Mouse (Mus musculus) left cerebral cortex, postnatal 4 days (tissue): ENCODE measurements around the gene Mier2. TPM values are rescaled to one million over a fixed set of nuclear protein-coding genes. Genes with fewer than 3 reads are reported as not detected.
A peak's percentile ranks its signal among the peaks of the same experiment; 100 is the strongest.

ENCODE experiments used
- DNase-seq: peaks from one replicate; pipeline ENCODE4 v3.0.0-alpha.2; 2022
- intact Hi-C: fragments of 180-260 bp; cut with DNase I; formaldehyde crosslinking; loops from one replicate; pipeline ENCODE4 v1.15.1; 2025
- total RNA-seq, 2 experiments: library from RNA; stranded (reverse); gene quantifications; 2 replicates each; pipeline ENCODE4 v1.2.3; 2021

Mier2 gene
- total RNA-seq, 2 experiments from 2014 or later = 51.2 to 56.5 TPM

- DNase-seq = no peak
Observed at GRCm38 (mm10) chr10:79542171-79542570, 12.8 kb downstream of the Mier2 start.

GRCm38 (mm10) chr10:79541522-79541921 is 13.5 kb downstream of the Mier2 start:
- DNase-seq = no peak
- intact Hi-C loops = no loop called here

More at GRCm38 (mm10) chr10:79542171-79542570, 12.8 kb downstream of the Mier2 start:
- intact Hi-C loops = no loop called here

GRCm38 (mm10) chr10:79540746-79541145 is 14.3 kb downstream of the Mier2 start:
- intact Hi-C loops = no loop called here
- DNase-seq = peak; percentile 74

GRCm38 (mm10) chr10:79539701-79540495 is 15.1 kb downstream of the Mier2 start:
- DNase-seq = no peak
- intact Hi-C loops = loop anchor here (5.0 kb wide), 1 partner anchor 1073 kb away; no protein-coding TSS in a partner anchor

- intact Hi-C loops = loop anchor here (5.0 kb wide), 1 partner anchor 1072 kb away; no protein-coding TSS in a partner anchor
- no peak for DNase-seq
Observed at GRCm38 (mm10) chr10:79538873-79539272, 16.1 kb downstream of the Mier2 start.

GRCm38 (mm10) chr10:79538323-79538722 is 16.7 kb downstream of the Mier2 start:
- intact Hi-C loops = loop anchor here (5.0 kb wide), 1 partner anchor 1071 kb away; no protein-coding TSS in a partner anchor
- peak; percentile 49 for DNase-seq

- no peak for DNase-seq
Observed at GRCm38 (mm10) chr10:79537781-79538180, 17.2 kb downstream of the Mier2 start.

GRCm38 (mm10) chr10:79537271-79537670 is 17.7 kb downstream of the Mier2 start:
- no peak for DNase-seq
- intact Hi-C loops = loop anchor here (5.0 kb wide), 1 partner anchor 1070 kb away; no protein-coding TSS in a partner anchor

More at GRCm38 (mm10) chr10:79537781-79538180, 17.2 kb downstream of the Mier2 start:
- intact Hi-C loops = loop anchor here (5.0 kb wide), 1 partner anchor 1070 kb away; no protein-coding TSS in a partner anchor

GRCm38 (mm10) chr10:79536461-79537080 is 18.4 kb downstream of the Mier2 start:
- no peak for DNase-seq
- intact Hi-C loops = loop anchor here (5.0 kb wide), 1 partner anchor 1069 kb away; no protein-coding TSS in a partner anchor

GRCm38 (mm10) chr10:79535431-79535830 is 19.6 kb downstream of the Mier2 start:
- intact Hi-C loops = loop anchor here (5.0 kb wide), 1 partner anchor 1068 kb away; no protein-coding TSS in a partner anchor
- DNase-seq = no peak

- no peak for DNase-seq
- intact Hi-C loops = no loop called here
Observed at GRCm38 (mm10) chr10:79534426-79534825, 20.6 kb downstream of the Mier2 start.

GRCm38 (mm10) chr10:79533126-79533911 is 21.7 kb downstream of the Mier2 start, which contains the start of gene Plpp2:
Gene Plpp2, minus strand, starts transcription at chr10:79533796.
- intact Hi-C loops = no loop called here
- peak; percentile 60 for DNase-seq

GRCm38 (mm10) chr10:79532678-79533077 is 22.3 kb downstream of the Mier2 start:
- no peak for DNase-seq
- intact Hi-C loops = no loop called here

- no peak for DNase-seq
- intact Hi-C loops = no loop called here
Observed at GRCm38 (mm10) chr10:79531593-79531992, 23.4 kb downstream of the Mier2 start.

GRCm38 (mm10) chr10:79530721-79531120 is 24.3 kb downstream of the Mier2 start:
- intact Hi-C loops = no loop called here
- no peak for DNase-seq

GRCm38 (mm10) chr10:79530241-79530640 is 24.8 kb downstream of the Mier2 start:
- no peak for DNase-seq
- intact Hi-C loops = no loop called here

- no peak for DNase-seq
- intact Hi-C loops = no loop called here
Observed at GRCm38 (mm10) chr10:79528081-79528480, 26.9 kb downstream of the Mier2 start.

- DNase-seq = no peak
- intact Hi-C loops = no loop called here
Observed at GRCm38 (mm10) chr10:79527453-79527845, 27.6 kb downstream of the Mier2 start.

GRCm38 (mm10) chr10:79526661-79527452 is 28.1 kb downstream of the Mier2 start:
- intact Hi-C loops = no loop called here
- DNase-seq = no peak
